Mouse (Mus musculus) cerebellum, adult 11 months (tissue): Measurements from ENCODE around the gene Tldc1.

Source experiments
- DNase-seq: peaks from one replicate; pipeline ENCODE4 v3.0.0; 2022

Tldc1 gene

DNA sequence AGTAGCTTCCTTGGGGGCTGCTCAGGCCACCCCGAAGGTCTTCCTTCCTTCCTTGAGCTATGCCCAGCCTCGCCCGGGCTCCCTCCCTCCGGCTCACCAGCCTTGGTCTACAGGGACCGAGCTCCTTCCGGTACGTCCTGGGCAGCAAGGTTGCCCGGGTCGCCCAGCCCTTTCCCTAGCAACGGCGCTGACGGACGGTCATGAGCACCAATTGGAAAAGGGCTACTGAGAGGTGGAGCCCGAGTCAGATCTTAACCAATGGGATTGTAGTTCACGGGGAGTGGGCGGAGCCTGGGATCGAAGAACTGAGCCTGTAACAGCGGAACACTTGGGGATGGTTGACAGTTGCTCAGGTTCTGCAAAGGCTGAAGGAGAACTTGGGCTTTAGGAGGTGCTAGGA, at the start of gene Tldc1:
TSS of gene Tldc1 (minus strand) at position 154 of the 400 bp plus-strand sequence.
- DNase-seq = peak; percentile 99

DNA sequence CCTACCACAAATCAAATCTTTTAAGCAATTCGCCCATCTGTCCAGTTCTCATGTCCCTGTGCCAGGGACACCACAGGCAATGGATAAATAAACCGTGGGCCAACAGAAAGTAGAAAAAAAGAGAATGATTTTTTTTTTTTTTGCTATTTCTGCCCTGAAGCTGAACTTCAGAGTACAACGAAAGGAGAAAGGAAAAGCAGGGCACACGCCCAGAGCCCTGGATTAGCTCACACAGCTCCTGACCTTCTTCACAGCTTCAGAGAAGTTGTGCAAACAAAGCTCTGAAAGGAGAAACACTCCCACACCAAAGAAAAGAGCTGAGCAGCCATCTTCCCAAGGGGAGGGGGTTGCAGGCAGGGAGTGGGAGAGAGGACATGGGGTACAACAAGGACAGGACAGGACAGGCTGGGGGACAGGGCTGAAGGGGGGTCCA, 49.5 kb upstream of the Tldc1 start:
- DNase-seq = no peak

DNA sequence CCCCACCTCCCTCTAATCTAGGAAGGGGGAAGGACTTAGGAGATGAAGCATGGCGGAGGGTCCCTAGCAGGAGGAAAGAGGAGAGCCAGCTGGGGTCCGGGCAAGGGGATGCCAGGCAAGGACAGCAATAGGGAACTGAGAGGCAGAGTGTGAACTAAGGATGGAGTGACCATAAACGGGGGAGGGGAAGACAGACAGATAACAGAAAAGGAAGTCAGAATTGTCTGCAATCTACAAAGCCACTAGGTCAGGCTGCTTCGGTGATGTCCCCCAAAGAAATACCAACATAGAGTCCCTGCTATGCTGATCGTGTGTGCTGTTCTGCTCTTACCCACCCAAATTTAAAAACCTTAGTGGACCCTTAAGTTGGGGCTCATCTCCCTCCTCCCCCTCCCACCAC, 48.8 kb upstream of the Tldc1 start:
- no peak for DNase-seq

DNA sequence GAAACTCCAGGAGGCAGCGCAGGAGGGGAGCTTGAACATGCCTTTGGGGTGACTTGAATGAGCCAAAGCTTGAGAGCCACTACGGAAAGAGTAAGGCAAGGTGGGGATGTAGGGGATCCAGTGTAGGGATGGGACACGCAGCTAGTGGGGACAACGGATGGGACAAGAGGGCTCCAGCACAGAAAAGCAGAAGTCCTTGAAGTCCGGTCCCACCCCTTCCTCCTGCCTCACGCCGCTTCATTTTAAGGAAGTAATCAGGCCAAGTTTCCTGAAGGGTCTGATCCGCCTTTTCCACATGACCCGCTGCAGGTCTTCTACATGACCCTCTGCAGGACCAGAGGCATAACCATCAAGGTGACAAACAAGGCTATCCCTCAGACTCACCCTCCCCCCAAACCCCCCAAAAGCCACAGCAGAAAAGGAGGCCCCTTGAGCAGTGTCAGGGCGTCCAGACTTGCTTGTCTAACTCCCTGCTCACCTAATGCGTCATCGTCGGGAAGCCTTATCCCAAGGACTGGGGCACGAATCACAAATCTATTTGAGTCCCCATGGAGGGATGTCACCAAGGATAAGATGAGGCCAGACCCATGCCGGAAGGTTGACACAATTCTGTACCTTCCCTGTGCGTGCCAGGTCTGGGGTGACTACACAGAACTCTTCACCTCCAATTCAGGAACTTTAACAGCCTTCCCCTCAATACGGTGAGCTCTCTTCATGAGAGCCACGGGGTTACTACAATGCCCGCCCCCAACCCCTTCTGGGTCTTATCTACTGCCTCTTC, 47.9 kb upstream of the Tldc1 start:
- DNase-seq = no peak

DNA sequence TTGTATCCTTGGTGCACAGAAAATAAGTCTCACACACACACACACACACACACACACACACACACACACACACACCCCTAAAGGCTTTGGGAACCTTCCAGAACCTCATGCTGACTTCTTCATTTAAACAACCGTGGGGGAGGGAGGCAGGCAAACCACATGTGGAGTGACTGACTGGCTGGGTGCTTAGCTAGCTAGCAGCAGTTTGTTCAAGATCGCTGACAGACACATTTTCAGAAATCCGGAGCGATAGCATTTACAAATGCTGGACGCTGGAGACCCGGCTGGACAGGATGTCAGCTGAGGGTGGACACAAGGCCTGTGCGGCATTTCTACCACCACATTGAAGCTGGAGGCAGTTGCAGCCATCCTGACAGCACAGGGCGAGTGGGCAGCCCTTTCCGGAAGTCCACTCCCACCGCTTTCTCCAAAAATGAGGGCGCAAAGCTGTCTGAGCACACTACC, 46.6 kb upstream of the Tldc1 start:
- no peak for DNase-seq

DNA sequence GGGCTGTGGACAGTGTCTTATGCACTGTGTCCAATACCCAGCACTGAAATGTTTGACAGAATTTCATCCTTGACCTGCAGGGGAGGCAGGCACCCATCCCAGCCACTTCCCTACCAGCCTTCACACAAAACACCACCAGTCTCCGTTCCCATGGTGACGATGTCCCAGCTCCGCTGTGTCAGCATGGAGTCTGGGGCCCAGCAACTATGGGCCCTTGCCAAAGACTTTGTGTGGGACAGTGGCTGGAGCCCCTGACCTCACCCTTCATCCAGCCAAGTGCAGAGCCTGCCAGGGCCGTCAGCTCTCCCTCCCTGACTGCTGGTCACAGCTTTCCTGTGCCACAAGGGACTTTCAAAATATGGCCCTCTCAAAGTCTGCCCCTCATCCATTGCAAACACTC, 45.9 kb upstream of the Tldc1 start:
- DNase-seq = no peak

DNA sequence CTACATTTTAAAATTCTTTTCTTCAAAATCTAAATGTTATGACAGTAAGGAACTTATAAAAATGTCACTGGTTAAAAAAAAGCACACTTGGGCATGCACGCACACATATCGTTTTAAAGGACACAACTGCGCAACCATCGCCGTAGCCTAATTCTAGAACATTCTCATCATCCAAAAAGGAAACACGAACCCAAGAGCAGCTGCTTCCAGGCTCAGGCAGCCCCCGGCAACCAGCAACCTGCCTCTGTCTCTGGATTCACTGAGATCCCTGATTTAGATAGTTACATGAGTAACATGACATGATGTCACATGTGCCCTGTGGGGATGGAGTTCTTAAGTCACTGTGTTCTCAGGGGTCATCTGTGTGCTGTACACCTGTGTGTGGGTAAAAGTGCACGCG, 45.1 kb upstream of the Tldc1 start:
- DNase-seq = no peak

DNA sequence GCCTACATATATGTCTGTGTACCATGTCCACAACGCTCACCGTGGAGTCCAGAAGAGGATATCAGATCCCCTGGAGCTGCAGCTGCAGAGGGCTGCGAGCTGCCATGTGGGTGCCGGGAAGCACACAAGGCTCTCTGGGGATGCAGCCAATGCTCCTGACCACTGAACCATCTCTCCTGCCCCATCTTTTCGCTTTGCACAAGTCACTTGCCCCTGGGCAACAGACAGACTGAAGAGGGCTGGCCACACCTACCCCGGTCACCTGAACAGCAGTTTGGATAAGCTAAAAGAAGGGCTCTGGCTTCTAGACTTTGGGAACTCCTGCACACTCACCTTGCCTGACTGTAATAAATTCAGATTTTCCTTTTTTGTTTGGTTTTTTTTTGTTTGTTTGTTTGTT, 43.5 kb upstream of the Tldc1 start:
- DNase-seq = no peak

DNA sequence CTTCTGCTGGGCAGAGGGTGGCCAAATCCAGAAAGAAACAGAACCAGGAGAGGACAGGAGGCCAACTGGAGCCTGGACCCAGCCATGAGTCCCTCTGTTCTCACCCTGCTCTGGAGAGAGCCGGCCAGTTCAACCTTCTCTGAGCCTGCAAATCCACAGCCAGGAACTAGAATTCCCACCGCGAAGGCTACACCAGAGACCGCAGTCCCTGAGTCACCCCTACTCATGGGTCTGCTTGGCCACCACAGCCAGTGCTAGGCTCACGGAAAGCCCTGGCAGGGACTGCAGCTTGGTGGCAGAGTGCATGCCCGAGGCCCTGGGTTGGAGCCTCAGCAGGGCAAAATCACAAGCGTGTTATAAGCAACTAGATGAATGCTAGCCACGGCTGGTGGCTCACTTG, 41.8 kb upstream of the Tldc1 start:
- DNase-seq = no peak

DNA sequence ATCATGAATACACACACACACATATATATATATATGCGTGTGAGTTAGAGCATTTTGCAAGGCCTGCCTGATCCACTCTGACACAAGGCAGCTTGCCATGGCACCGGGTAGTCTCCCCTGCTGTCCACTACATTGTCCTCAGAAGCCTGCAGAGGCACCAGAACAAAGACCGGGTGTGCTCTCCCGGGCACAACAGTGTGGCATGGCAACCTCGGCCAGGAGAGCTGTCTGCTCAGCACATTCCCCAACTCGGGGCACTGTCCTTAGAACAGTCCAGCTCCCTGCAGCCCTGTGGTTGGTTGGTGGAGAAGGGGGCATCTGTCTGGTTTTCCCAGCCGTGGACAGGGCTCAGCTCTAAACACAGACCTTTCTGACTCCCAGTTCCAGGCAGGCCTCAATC, 41.1 kb upstream of the Tldc1 start:
- no peak for DNase-seq

DNA sequence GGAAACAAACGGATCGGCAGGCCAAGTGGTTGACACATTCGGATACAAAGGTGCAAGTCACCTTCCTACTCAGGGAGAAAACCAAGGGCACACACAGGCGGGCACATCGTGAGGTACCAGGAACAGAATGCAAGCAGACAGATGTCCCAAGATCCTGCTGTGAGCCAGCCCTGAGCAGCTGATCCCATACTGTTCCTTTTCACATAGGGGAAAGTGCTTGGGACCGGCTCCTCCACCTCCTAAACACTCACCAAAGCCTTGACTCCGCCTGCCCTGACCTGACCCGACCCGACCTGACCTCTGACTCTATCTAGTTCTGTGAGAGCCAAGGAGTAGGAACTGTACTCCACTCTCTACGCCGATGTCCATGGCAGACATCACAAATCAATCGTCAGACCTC, 39.2 kb upstream of the Tldc1 start:
- no peak for DNase-seq

DNA sequence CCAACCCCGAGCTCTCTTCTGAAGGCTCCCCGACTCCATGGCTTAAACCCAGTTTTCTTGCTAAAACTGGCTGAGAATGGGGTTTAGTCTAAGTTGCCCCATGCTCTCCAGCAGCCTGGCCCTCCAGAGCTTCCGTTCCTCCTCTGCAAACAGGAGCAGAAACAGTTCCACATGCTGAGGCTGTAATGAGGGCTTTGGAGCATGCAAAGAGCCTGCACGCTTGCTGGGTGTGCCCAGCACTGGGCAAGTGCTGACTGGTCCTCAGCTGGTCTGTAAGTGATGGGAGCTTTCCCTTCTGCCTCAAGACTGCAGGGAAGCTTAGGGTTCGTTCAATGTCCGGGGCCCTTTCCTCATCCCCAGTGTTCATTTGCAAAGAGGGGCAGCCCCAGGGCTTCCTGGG, 38.0 kb upstream of the Tldc1 start:
- no peak for DNase-seq

DNA sequence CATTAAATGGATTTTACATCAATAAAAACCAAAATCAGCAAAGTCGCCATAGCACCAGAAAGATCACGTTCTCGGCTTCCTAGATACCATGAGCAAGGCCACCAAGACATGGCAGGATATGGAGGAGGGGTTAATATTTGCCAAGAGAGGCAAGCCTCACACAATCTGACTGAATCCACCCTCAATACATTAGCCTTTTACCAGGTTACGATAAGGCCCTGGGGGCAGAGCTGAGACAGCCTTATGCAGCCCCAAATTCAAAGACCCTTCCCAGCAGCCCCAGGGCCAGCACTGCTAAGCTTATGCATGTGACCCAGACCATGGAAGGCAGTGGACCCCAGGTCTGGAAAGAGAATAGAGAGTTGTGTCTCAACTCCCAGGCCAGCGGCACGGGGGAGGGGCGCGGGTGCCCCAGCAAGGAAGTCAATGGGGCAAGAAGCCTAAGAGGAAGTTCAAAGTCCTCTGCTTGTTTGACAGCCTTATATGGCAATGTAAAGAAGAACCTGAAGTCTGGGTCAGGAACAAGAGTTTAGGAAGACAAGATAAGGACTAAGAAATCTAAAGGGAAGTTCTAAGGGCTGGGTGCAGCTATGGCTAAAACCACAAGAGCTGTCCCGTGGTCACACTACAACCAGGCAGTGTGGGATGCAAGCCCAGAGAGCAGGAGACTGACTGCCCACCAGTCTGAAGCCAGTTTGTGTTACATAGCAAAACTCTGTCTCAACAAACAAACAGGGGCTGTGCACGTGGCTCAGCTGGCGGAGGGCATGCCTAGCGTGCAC, 34.6 kb upstream of the Tldc1 start:
- DNase-seq = no peak

DNA sequence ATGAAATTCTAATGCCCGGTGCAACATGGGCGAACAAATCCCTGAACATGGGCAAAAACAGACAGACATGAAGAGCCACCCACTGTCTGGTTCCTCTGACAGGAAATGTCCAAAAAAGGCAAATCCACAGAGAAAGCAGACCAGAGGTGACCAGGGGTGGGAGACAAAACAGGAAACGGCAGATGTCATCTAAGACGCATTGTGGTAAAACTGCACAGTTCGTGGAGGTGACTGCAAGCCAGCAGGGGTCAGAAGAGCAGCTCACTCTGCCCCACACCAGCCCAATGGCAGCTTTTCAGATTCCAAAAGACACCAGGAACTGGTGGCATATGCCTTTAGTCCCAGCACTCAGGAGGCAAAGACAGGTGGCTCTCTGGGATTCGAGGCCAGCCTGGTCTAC, 33.7 kb upstream of the Tldc1 start:
- DNase-seq = no peak

DNA sequence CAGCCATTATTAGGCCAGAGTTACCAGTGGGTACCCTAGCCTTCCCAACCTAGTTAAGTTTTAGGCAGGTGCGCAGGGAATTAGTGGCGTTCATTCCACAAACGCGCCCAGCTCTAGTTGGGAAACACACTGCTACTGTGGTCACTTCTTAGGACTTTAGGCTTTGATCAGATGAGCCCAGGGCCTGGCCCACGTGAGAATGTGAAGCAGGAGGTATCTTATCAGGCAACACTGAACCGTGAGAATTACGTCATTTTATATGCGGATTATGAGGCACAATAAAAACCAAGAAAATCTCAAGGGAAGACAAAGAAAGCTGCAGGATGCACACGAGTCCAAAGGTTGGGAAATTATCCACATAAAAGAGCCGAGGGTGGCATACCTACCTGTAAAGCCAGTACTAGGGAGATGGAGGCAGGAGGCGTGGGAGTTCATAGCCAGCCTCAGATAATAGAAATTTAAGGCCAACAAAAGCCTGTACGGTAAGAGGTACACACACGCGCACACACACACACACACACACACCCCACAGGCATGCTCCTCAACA, 32.8 kb upstream of the Tldc1 start:
- no peak for DNase-seq

DNA sequence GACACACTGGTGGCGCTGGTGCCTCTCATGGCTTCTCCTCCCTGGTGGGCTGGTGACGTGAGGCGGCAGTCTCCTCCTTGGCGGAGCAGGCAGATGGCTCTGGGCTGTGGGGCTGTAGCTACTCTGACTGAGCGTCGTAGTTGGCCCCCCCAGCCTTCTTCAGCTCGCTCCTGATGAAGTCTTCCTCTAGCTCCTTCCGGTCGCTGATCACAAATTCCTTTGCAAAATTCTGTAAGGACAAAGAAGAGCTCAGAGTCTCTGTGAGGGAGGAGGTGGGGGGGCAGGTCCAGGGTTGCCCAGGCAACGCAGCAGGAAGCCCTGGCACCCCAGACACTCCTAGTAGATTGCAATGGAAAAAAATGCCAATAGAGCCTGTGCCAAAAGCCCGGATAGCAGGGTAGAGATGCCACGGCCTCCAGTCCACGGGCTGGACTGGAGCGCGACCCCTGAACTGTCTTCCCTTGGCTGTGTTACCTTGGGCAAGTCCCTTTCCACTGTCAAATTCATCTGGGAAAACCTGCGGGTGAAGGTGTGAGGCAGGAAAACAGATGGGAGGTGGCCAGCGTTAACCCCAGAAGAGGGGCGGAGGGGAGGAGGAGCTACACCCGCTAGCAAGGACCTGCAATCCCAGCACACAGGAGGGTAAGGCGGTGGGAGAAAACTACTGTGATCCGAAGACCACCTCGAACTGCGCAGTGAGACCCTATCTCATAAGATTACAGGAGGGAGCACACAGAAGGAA, 32.1 kb upstream of the Tldc1 start:
- DNase-seq = no peak

DNA sequence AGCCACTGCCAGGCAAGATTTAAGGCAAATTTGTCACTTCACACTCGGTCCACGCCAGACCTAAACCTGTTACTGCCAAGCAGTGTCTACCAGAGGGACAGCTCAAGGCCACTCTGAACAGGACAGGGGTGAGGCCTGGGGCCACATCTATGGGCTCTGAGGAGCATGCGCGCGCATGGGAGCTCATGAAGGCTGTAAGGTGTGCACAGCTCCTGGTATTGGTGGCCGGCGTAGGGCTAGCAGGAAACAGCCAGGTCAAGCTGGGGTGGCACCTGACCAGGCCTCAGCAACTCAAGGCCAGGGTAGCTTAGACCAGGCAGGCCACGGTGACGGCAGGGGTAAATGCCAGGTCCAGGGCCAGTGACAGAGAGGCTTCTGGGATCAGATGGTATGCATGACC, 31.4 kb upstream of the Tldc1 start:
- no peak for DNase-seq

DNA sequence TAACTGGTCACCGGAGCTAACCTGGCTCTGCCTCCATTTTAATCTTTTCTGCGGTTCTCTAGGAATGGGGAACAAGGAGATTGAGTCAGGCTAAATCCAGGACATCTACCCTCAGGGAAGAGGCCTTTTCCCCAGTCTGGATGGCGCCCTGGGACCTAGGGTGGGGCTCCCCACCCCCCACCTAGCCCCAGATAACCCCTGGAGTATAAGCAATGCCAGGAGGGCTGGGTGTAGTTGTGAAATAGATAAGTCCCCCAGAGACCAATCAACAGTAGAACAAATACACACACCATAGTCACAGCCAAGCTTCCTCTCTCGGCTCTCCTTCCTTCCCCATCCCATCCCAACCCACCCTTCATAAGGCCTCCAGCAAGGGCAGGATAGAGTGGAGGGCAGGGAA, 29.5 kb upstream of the Tldc1 start:
- no peak for DNase-seq

DNA sequence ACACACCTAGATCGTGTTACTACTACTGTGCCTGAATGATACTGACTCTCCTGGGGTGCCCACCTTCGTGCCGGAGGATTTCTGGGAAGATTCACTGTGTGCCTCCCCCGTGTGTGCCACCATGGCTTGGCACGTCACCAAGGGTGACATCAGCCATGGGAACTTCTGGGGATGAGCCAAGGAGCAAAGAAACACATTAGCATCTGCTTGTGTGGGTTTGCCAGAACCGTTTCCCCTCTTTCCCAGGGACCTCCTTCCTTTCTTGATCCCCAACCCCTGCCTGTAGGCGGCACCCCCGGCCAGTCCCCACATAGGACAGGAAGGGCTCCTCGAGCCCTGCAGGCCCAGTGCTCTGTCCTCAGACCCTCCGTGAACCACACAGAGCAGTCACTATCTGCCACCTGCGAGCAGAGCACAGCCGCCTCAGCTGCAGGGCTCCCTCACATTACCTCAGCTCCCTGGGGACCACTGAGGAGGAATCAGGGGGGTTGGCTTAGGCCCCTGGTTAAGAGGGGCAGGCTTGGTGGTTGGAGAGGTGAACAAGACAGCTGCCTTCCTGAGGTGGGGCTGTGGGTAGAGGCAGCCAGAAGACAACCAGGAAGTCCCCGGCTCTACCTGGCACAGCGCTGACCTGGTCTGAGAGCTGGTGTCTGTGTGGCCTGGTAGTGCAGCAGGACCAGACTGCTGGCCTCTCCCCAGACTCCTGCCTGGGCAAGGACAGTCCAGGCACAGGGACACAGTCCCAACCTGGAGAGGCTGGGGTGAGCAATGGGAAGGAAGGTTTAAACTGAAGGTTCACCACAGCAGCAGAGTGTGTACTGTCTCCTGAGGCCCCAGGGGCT, 28.4 kb upstream of the Tldc1 start:
- DNase-seq = peak; percentile 65

DNA sequence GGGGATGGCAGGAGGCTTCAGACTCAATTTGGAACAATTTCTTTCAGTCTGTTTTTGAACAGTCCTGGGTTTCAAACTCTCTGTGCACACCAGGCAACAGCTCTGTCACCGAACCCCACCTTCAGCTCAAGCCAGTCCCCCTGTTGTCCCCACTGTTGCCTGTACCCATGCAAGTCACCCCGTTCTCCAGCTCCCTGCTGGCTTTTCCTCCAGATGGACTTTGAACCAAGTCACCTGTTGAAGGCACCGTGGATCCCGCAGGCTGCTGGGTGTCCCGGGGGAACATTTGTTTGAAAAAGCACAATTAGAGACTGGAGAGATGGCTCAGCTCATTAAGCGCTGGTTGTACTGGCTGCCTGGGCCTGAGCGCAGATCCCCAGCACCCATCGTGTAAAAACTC, 27.1 kb upstream of the Tldc1 start:
- DNase-seq = no peak

DNA sequence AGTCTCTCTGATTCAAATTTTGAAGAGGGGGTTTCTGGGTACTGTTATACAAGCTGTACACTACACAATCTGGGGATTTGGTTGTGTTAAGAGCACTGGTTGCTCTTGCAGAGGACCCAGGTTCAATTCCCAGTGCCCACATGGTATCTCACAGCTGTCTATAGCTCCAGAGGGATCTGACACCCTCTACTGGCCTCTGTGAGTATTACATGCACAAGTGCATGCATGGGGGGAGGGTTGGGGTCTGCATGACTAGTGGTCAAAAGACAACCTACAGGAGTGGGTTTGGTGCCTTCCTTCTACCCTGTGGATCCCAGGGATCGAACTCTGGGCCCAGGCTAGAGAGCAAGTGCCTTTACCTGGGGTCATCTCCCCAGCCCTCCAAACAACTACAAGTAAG, 24.4 kb upstream of the Tldc1 start:
- DNase-seq = no peak

DNA sequence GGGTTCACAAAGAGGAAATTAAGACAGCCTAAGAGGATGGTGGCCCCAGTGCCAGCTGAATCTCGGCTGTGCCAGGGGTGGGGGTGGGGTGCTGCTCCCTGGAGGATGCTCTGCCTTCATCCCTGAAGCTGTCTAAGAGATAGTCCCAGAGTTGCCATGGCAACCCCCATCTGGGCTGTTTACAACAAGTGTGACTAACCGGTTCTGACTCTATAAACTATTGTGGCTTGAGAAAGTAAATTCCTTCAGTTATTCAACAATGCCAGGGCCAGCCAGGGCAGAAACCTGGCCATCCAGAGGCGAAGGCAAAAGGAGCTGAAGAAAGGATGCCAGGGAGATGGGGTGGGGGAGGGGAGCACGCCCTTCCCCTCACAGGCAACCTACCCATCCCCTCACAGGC, 23.0 kb upstream of the Tldc1 start:
- no peak for DNase-seq

DNA sequence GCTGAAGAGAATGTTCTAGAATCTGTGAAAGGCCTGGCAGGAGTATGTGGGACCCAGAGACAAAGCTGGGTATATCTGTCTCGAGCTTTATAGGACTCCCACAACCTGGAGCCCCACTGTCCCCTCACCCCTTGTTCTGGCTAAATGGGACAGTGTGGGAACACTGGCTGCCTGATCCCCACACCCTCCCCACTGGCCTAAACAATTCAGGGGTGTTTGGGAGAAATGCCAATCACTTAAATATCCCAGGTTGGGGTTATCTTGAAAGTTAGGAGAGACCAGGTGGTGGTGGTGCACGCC, 20.7 kb upstream of the Tldc1 start:
- DNase-seq = no peak
